Mouse (Mus musculus) heart, embryonic 14.5 days (tissue): ENCODE results near the gene Snx5. TPM values are rescaled to one million over a fixed set of nuclear protein-coding genes. Genes with fewer than 3 reads are reported as not detected.
A peak's percentile ranks its signal among the peaks of the same experiment; 100 is the strongest.

Source experiments
- ATAC-seq: fragments of 200-750 bp; cut with Nextera tagmentation; 2 replicates; pipeline ENCODE4 v1.8.0; 2017; ENCODE audit warnings: low read depth, moderate TSS enrichment; ENCODE audit not compliant: insufficient number of reproducible peaks, insufficient read depth, low FRiP score
- H3K27ac ChIP-seq, 2 experiments: fragments of 200-500 bp in 1 of 2; fragments of 300-500 bp in 1 of 2; sonication (generic) in 1 of 2; replicated peaks in 1 of 2; 2 replicates each; pipeline ENCODE4 v1.5.1; 2012 to 2014; ENCODE audit warnings: low read depth in 2 of 2, low read length in 2 of 2, control low read depth in 1 of 2, mild to moderate bottlenecking in 1 of 2, mixed read lengths in 1 of 2; ENCODE audit not compliant: control insufficient read depth in 1 of 2, insufficient read depth in 1 of 2
- H3K27me3 ChIP-seq: fragments of 300-500 bp; sonication (generic); 2 replicates; pipeline ENCODE4 v1.6.1; 2014; ENCODE audit warnings: mild to moderate bottlenecking, low read length, control low read depth; ENCODE audit not compliant: control insufficient read depth, insufficient read depth
- H3K36me3 ChIP-seq: fragments of 300-500 bp; sonication (generic); 2 replicates; pipeline ENCODE4 v1.6.1; 2014; ENCODE audit warnings: mild to moderate bottlenecking, control low read depth, low read length, mixed read lengths; ENCODE audit not compliant: control insufficient read depth, insufficient read depth
- H3K4me1 ChIP-seq, 2 experiments: fragments of 200-500 bp in 1 of 2; fragments of 300-500 bp in 1 of 2; sonication (generic) in 1 of 2; 2 replicates each; pipeline ENCODE4 v1.6.1; 2012 to 2014; ENCODE audit warnings: low read length in 2 of 2, control low read depth in 1 of 2, mixed read lengths in 1 of 2; ENCODE audit not compliant: control insufficient read depth in 2 of 2, insufficient read depth in 2 of 2
- H3K4me2 ChIP-seq: fragments of 300-500 bp; sonication (generic); 2 replicates; pipeline ENCODE4 v1.6.1; 2014; ENCODE audit warnings: mild to moderate bottlenecking, low read length
- H3K4me3 ChIP-seq, 2 experiments: fragments of 200-500 bp in 1 of 2; fragments of 300-500 bp in 1 of 2; sonication (generic) in 1 of 2; 2 replicates each; pipeline ENCODE4 v1.5.1; 2012 to 2014; ENCODE audit warnings: low read length in 2 of 2, mild to moderate bottlenecking in 2 of 2, control low read depth in 1 of 2, low read depth in 1 of 2, moderate library complexity in 1 of 2; ENCODE audit not compliant: control insufficient read depth in 1 of 2, insufficient read depth in 1 of 2
- H3K9ac ChIP-seq: fragments of 300-500 bp; sonication (generic); 2 replicates; pipeline ENCODE4 v1.6.1; 2014; ENCODE audit warnings: mild to moderate bottlenecking, low read length
- H3K9me3 ChIP-seq: fragments of 300-500 bp; sonication (generic); 2 replicates; pipeline ENCODE4 v1.6.1; 2016; ENCODE audit warnings: low read length, control low read depth; ENCODE audit not compliant: control insufficient read depth
- WGBS: fragments of 180-500 bp; shearing (Covaris S2); extraction: QIAGEN DNeasy Blood & Tissue Kit; methylation state at CpG from one replicate; pipeline ENCODE4 v1.1.7; 2014; 5-methylcytosine and 5-hydroxymethylcytosine counted together
- polyA plus RNA-seq: library from polyadenylated mRNA; unstranded; fragments of >200 nt; fragmentation: Nextera tagmentation; extraction: Ambion mirVana; gene quantifications from 2 replicates; pipeline ENCODE4 v1.2.1, GENCODE M21; 2014

Snx5 gene
- polyA plus RNA-seq, 1 experiment from 2014 or later, result 99.9 TPM

GRCm38 (mm10) chr2:144274741-144275140 lies 4.0 kb upstream of the Snx5 start:
- Histone ChIP-seq H3K36me3 (peaks cover 47% of the 10 kb centered on the region), H3K27ac (peak overlapping the region; percentile 21 to 70), H3K4me1 (peaks cover under 1 to 11% of the 10 kb centered on the region in 2 experiments; a peak in 2 of 4 replicates), H3K27me3 (no peaks in the 10 kb centered on the region), H3K4me2 (no peak overlapping the region), H3K9me3 (no peaks in the 10 kb centered on the region), H3K9ac (peak overlapping the region; percentile 51; the same call in 1 of the 2 replicates), H3K4me3 (no peak overlapping the region)
- 45% methylated on average over 8 of the region's 8 CpGs for WGBS
- ATAC-seq, result no peak

GRCm38 (mm10) chr2:144272088-144272487 lies 1.4 kb upstream of the Snx5 start:
- ATAC-seq, result no peak
- Histone ChIP-seq H3K9me3 (no peaks in the 10 kb centered on the region), H3K36me3 (peaks cover 31% of the 10 kb centered on the region), H3K27me3 (no peaks in the 10 kb centered on the region), H3K4me3 (no peak overlapping the region), H3K9ac (no peak overlapping the region), H3K4me1 (peaks cover 0 to 29% of the 10 kb centered on the region in 2 experiments; a peak in 2 of 4 replicates), H3K27ac (no peak overlapping the region), H3K4me2 (no peak overlapping the region)
- 89% methylated on average over 12 of the region's 12 CpGs for WGBS

GRCm38 (mm10) chr2:144269679-144270475 lies 829 bp downstream of the Snx5 start:
- Histone ChIP-seq H3K9me3 (no peaks in the 10 kb centered on the region), H3K4me2 (peak overlapping the region; percentile 72), H3K4me1 (peaks cover 0 to 37% of the 10 kb centered on the region in 2 experiments; a peak in 2 of 4 replicates), H3K36me3 (peaks cover 31% of the 10 kb centered on the region), H3K9ac (peak overlapping the region; percentile 99), H3K27ac (peak overlapping the region; percentile 94 to 95), H3K4me3 (peak overlapping the region; percentile 95), H3K27me3 (no peaks in the 10 kb centered on the region)
- under 1% methylated on average over 26 of the region's 33 CpGs for WGBS
- ATAC-seq, result no peak

GRCm38 (mm10) chr2:144269306-144269650 lies 1.4 kb downstream of the Snx5 start:
- Histone ChIP-seq H3K9me3 (no peaks in the 10 kb centered on the region), H3K27me3 (no peaks in the 10 kb centered on the region), H3K27ac (peak overlapping the region in 1 of 2 experiments; percentile 94; a peak in 2 of 4 replicates), H3K4me2 (peak overlapping the region; percentile 72), H3K4me1 (peaks cover 0 to 37% of the 10 kb centered on the region in 2 experiments; a peak in 2 of 4 replicates), H3K9ac (peak overlapping the region; percentile 99), H3K36me3 (peaks cover 37% of the 10 kb centered on the region), H3K4me3 (peak overlapping the region; percentile 44 to 95)
- no peak for ATAC-seq
- WGBS, result under 1% methylated on average over 11 of the region's 11 CpGs

- Histone ChIP-seq H3K36me3 (peaks cover 37% of the 10 kb centered on the region), H3K9me3 (no peaks in the 10 kb centered on the region), H3K27me3 (no peaks in the 10 kb centered on the region), H3K27ac (peak overlapping the region in 1 of 2 experiments; percentile 94; a peak in 1 of 4 replicates), H3K4me2 (peak overlapping the region; percentile 72), H3K4me1 (peaks cover 0 to 41% of the 10 kb centered on the region in 2 experiments; a peak in 2 of 4 replicates), H3K4me3 (peak overlapping the region; percentile 44 to 95; a peak in 3 of 4 replicates), H3K9ac (peak overlapping the region; percentile 99)
- no peak for ATAC-seq
- WGBS, result 8% methylated on average over 6 of the region's 6 CpGs
These were observed 2.0 kb downstream of the Snx5 start for GRCm38 (mm10) chr2:144268446-144269305.

GRCm38 (mm10) chr2:144267731-144268015 lies 3.0 kb downstream of the Snx5 start:
- 15% methylated on average over 1 of the region's 1 CpGs for WGBS
- Histone ChIP-seq H3K9ac (peak overlapping the region; percentile 99), H3K27me3 (no peaks in the 10 kb centered on the region), H3K9me3 (no peaks in the 10 kb centered on the region), H3K27ac (no peak overlapping the region), H3K4me1 (peaks cover 0 to 43% of the 10 kb centered on the region in 2 experiments; a peak in 2 of 4 replicates), H3K4me3 (peak overlapping the region in 1 of 2 experiments; percentile 95; a peak in 2 of 4 replicates), H3K36me3 (peaks cover 33% of the 10 kb centered on the region), H3K4me2 (peak overlapping the region; percentile 72)
- no peak for ATAC-seq

GRCm38 (mm10) chr2:144267004-144267730 lies 3.5 kb downstream of the Snx5 start:
- no peaks in the 10 kb centered on the region for H3K27me3 ChIP-seq
- H3K9me3 ChIP-seq, result no peaks in the 10 kb centered on the region
- H3K4me3 ChIP-seq, result peak overlapping the region in 1 of 2 experiments; percentile 95; a peak in 2 of 4 replicates
- no peak overlapping the region for H3K27ac ChIP-seq
- peaks cover 32% of the 10 kb centered on the region for H3K36me3 ChIP-seq
- peaks cover 0 to 43% of the 10 kb centered on the region in 2 experiments; a peak in 2 of 4 replicates for H3K4me1 ChIP-seq
- no peak for ATAC-seq
- H3K9ac ChIP-seq, result peak overlapping the region; percentile 99; the same call in 1 of the 2 replicates
- 57% methylated on average over 5 of the region's 5 CpGs for WGBS
- peak overlapping the region; percentile 72 for H3K4me2 ChIP-seq
